Comparison of ENCODE assay signal across 10 mouse cellular contexts in the genomic region with DNA sequence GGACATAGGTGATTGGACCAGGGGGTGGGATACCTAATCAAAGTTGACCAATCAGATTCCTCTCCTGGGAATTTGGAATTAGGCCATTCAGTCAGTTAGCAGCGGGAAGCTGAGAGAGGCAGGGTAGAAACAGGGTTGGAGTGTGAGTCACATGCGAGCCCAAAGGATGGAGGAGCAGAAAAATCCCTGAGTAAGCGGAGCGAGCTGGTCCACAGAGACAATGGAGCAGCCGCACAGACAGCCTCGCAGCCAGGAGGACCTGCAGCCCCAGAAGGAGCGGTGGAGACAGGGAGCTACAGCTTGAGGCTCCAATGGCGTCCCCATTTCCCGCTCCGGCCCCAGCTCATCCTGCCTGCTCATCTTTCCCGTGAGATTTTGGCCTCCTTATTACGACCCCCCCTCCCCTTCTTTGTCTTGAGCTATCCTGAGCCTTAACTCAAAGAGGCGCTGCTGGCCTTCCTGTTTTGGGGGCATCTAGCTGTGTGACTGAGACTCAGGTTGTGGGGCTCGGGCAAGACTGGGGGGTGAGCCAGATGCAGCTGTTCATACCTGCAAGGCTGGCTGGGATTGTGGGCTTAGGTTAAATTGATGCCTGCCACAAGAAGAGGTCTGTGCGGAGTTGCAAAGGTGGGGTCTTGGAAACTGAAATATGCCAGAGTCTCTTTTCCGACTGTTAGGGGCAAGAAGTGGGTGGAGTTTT. TPM values are rescaled to one million over a fixed set of nuclear protein-coding genes. Genes with fewer than 3 reads are reported as not detected.
DNase-seq lines count a peak whose midpoint lies in the region; ATAC-seq and TF ChIP-seq lines count a peak whose summit lies in the region.
"Had no signal": no experiment of that assay in that cellular context is flagged by ENCODE, and none has a peak within 500 bp of the region (broad histone marks: within the 10 kb centered on the region; RNA-seq: fewer than 3 reads in every experiment).

No protein-coding gene starts in this region.

- H3K36me3 ChIP-seq in heart, embryonic 10.5 days = peaks cover 4% of the 10 kb centered on the region; the same call in 1 of the 2 replicates
- no peaks in the 10 kb centered on the region for H3K36me3 ChIP-seq in heart, adult 2 months (ENCODE audit: control insufficient read depth, insufficient read depth, low read length)
- H3K36me3 ChIP-seq in E14TG2a.4 (ENCODE audit: insufficient read depth, low read length) = no peaks in the 10 kb centered on the region
- H3K36me3 ChIP-seq in hindbrain, embryonic 15.5 days = peaks cover 13% of the 10 kb centered on the region
- peaks cover 14% of the 10 kb centered on the region for H3K36me3 ChIP-seq in midbrain, embryonic 14.5 days (ENCODE audit: control insufficient read depth, insufficient read depth, low read length)
- H3K36me3 ChIP-seq: heart, embryonic 15.5 days had no signal

- H3K27me3 ChIP-seq in heart, embryonic 10.5 days (ENCODE audit: insufficient read depth, poor library complexity, severe bottlenecking) = peaks cover 13% of the 10 kb centered on the region
- H3K27me3 ChIP-seq in heart, adult 2 months (ENCODE audit: control insufficient read depth, insufficient read depth, low read length) = no peaks in the 10 kb centered on the region
- H3K27me3 ChIP-seq in E14TG2a.4 (ENCODE audit: insufficient read depth, low read length) = peaks cover 35% of the 10 kb centered on the region
- H3K27me3 ChIP-seq in hindbrain, embryonic 15.5 days = no peaks in the 10 kb centered on the region
- H3K27me3 ChIP-seq in midbrain, embryonic 14.5 days (ENCODE audit: control insufficient read depth, insufficient read depth, low read length) = no peaks in the 10 kb centered on the region
- H3K27me3 ChIP-seq: CH12.LX had no signal

- no peak for DNase-seq in heart, embryonic 10.5 days (ENCODE audit: low spot score)
- no peak for DNase-seq in heart, adult 2 months
- peak; percentile 58 for DNase-seq in midbrain, embryonic 14.5 days
- DNase-seq in testis, postnatal 10 days (ENCODE audit: low spot score) = no peak
- DNase-seq in lung, postnatal 10 days = no peak

- TF ChIP-seq EP300 in heart, adult 2 months (IDR thresholded peaks at IDR 0.05; ENCODE audit: insufficient read depth, low read depth, low read length) = no peak

- no peak for TF ChIP-seq CTCF in heart, adult 2 months (IDR thresholded peaks at IDR 0.05)
- TF ChIP-seq CTCF in E14TG2a.4 (conservative IDR thresholded peaks at IDR 0.05; ENCODE audit: low read length) = no peak

- no peak overlapping the region for H3K9ac ChIP-seq in heart, adult 2 months (ENCODE audit: low read depth, low read length)
- no peak overlapping the region; the same call in 1 of the 2 replicates for H3K9ac ChIP-seq in hindbrain, embryonic 15.5 days
- H3K9ac ChIP-seq in midbrain, embryonic 14.5 days (replicated peaks; ENCODE audit: low read length) = peak overlapping the region; percentile 36; the same call in 1 of the 2 replicates
- H3K9ac ChIP-seq: heart, embryonic 15.5 days had no signal

- H3K9me3 ChIP-seq in heart, embryonic 10.5 days = no peaks in the 10 kb centered on the region
- H3K9me3 ChIP-seq in E14TG2a.4 (ENCODE audit: low read length) = no peaks in the 10 kb centered on the region
- H3K9me3 ChIP-seq in hindbrain, embryonic 15.5 days = no peaks in the 10 kb centered on the region
- no peaks in the 10 kb centered on the region for H3K9me3 ChIP-seq in midbrain, embryonic 14.5 days (ENCODE audit: control insufficient read depth, low read length)
- H3K9me3 ChIP-seq: heart, embryonic 15.5 days had no signal

- peaks cover 32% of the 10 kb centered on the region for H3K4me1 ChIP-seq in heart, embryonic 10.5 days
- H3K4me1 ChIP-seq in heart, adult 2 months (ENCODE audit: control insufficient read depth, insufficient read depth, low read length) = peaks cover 5% of the 10 kb centered on the region
- peaks cover 20% of the 10 kb centered on the region for H3K4me1 ChIP-seq in E14TG2a.4 (replicated peaks; ENCODE audit: low read depth, low read length)
- H3K4me1 ChIP-seq in hindbrain, embryonic 15.5 days (replicated peaks) = peaks cover 30% of the 10 kb centered on the region
- peaks cover 19% of the 10 kb centered on the region for H3K4me1 ChIP-seq in midbrain, embryonic 14.5 days (ENCODE audit: control insufficient read depth, insufficient read depth, low read length)

- peak overlapping the region; percentile 13; the same call in 1 of the 2 replicates for H3K27ac ChIP-seq in heart, embryonic 10.5 days
- no peak overlapping the region for H3K27ac ChIP-seq in heart, adult 2 months
- H3K27ac ChIP-seq in hindbrain, embryonic 15.5 days (replicated peaks) = peak overlapping the region; percentile 65
- H3K27ac ChIP-seq in midbrain, embryonic 14.5 days (replicated peaks; ENCODE audit: low read depth, low read length) = peak overlapping the region; percentile 61
- H3K27ac ChIP-seq: heart, embryonic 15.5 days had no signal

- ATAC-seq in common myeloid progenitor, adult 5-6 weeks (replicated peaks; ENCODE audit: low read depth, poor library complexity, severe bottlenecking) = 0 out of 2 replicates have a peak, but pooled peaks have one; percentile 6
- peak; percentile 65 for ATAC-seq in hindbrain, embryonic 15.5 days (ENCODE audit: low FRiP score, low read depth)
- ATAC-seq in midbrain, embryonic 14.5 days (ENCODE audit: low FRiP score, low TSS enrichment) = no peak

- no peak for TF ChIP-seq POLR2A in heart, adult 2 months (IDR thresholded peaks at IDR 0.05; ENCODE audit: insufficient read depth, low read depth, low read length)

- peak overlapping the region; percentile 22 for H3K4me3 ChIP-seq in heart, embryonic 10.5 days
- no peak overlapping the region for H3K4me3 ChIP-seq in heart, adult 2 months
- H3K4me3 ChIP-seq in E14TG2a.4 (replicated peaks; ENCODE audit: low read length) = peak overlapping the region; percentile 68
- H3K4me3 ChIP-seq in hindbrain, embryonic 15.5 days = peak overlapping the region; percentile 8; the same call in 1 of the 2 replicates
- peak overlapping the region; percentile 0; the same call in 1 of the 2 replicates for H3K4me3 ChIP-seq in midbrain, embryonic 14.5 days (replicated peaks; ENCODE audit: low read depth, low read length)
- H3K4me3 ChIP-seq: heart, embryonic 15.5 days had no signal

- peak overlapping the region; percentile 41 for H3K4me2 ChIP-seq in hindbrain, embryonic 15.5 days
- peak overlapping the region; percentile 46 for H3K4me2 ChIP-seq in midbrain, embryonic 14.5 days (ENCODE audit: low read length)
- H3K4me2 ChIP-seq: heart, embryonic 15.5 days had no signal

- H3K79me2 ChIP-seq in heart, adult 2 months (replicated peaks; ENCODE audit: control insufficient read depth, insufficient read depth, low read length) = no peaks in the 10 kb centered on the region

- WGBS in heart, embryonic 10.5 days = 9% methylated on average over 16 of the region's 16 CpGs
- 30% methylated on average over 16 of the region's 16 CpGs for WGBS in heart, adult 2 months
- WGBS in hindbrain, embryonic 15.5 days = 9% methylated on average over 16 of the region's 16 CpGs
- 5% methylated on average over 16 of the region's 16 CpGs for WGBS in midbrain, embryonic 14.5 days

- intact Hi-C loops in heart, adult 2 months (cut with DNase I) = no loop called here

RNA-seq across cellular contexts. Expression of gene Arrb1, which starts 44.4 kb away (rescaled TPM):
- polyA plus RNA-seq in heart, embryonic 10.5 days (2016; fragmentation: Nextera tagmentation; extraction: Ambion mirVana) = 13.1 and 17.9 TPM in 2 replicates
- total RNA-seq in heart, adult 2 months (2021) = 10 to 100 TPM; 15.6 to 22.4 TPM
- polyA plus RNA-seq in heart, adult 2 months (2012; rRNA removed) = 16.1 and 22.5 TPM in 2 replicates
- total RNA-seq in common myeloid progenitor, adult 5-6 weeks (2017) = 45.4 and 48.7 TPM in 2 replicates
- polyA plus RNA-seq in hindbrain, embryonic 15.5 days (2015; fragmentation: Nextera tagmentation; extraction: Ambion mirVana) = 17.5 and 19.1 TPM in 2 replicates
- polyA plus RNA-seq in midbrain, embryonic 14.5 days (2014; fragmentation: Nextera tagmentation; extraction: Ambion mirVana) = 10.3 and 13.3 TPM in 2 replicates

RNA-seq across cellular contexts. Expression of gene Tpbgl, which starts 47.3 kb away (rescaled TPM):
- polyA plus RNA-seq in heart, embryonic 10.5 days (2016; fragmentation: Nextera tagmentation; extraction: Ambion mirVana) = 0.89 and 1.2 TPM in 2 replicates
- total RNA-seq in heart, adult 2 months (2021) = 1 to 10 TPM; 3.3 to 3.4 TPM
- 3.5 and 5.1 TPM in 2 replicates for polyA plus RNA-seq in heart, adult 2 months (2012; rRNA removed)
- total RNA-seq in common myeloid progenitor, adult 5-6 weeks (2017) = 0.34 TPM in 1 of 2 replicates, not detected in the other
- 2.0 and 2.4 TPM in 2 replicates for polyA plus RNA-seq in hindbrain, embryonic 15.5 days (2015; fragmentation: Nextera tagmentation; extraction: Ambion mirVana)
- polyA plus RNA-seq in midbrain, embryonic 14.5 days (2014; fragmentation: Nextera tagmentation; extraction: Ambion mirVana) = 1.2 and 1.6 TPM in 2 replicates
